Mouse (Mus musculus): ENCODE data around the gene Cenpb. TPM values are rescaled to one million over a fixed set of nuclear protein-coding genes. Genes with fewer than 3 reads are reported as not detected.

Gene Cenpb
- total RNA-seq, 1 experiment, result 38.5 TPM

DNA sequence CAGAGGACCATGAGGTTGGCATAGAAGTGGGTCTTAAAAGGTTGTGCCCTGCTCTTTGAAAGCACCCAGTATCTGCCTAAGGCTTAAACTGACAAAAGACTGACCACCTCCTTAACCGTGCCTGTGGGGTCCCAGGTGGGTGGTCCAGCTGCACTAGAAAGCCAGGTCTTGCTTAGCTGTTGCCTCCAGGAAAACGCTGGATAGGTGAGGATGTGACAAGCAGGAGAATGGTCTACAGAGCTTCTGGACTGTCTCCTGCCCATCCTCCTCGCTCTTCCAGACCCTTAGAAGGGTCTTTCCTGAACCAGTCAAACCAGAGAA lies 7.7 kb upstream of the Cenpb start:
- Histone ChIP-seq H3K9ac (ENCODE audit: insufficient read depth, low read depth, low read length, poor library complexity, severe bottlenecking) (peak overlapping the region; percentile 82), H3K4me1 (ENCODE audit: control insufficient read depth in 2 of 2, insufficient read depth in 2 of 2, low read length in 2 of 2, poor library complexity in 1 of 2) (peaks cover 0 to 13% of the 10 kb centered on the region in 2 experiments; a peak in 3 of 4 replicates), H3K27ac (ENCODE audit: insufficient read depth, low read depth, low read length, poor library complexity, severe bottlenecking) (no peak overlapping the region), H3K9me3 (ENCODE audit: control insufficient read depth, insufficient read depth, low read depth, low read length) (no peaks in the 10 kb centered on the region), H3K4me3 (ENCODE audit: insufficient read depth in 1 of 2, low read depth in 1 of 2, low read length in 2 of 2, poor library complexity in 1 of 2, severe bottlenecking in 1 of 2) (peak overlapping the region; percentile 75 to 90), H3K36me3 (ENCODE audit: control insufficient read depth, insufficient read depth, low read length, poor library complexity, severe bottlenecking) (peaks cover 5% of the 10 kb centered on the region; the same call in 1 of the 2 replicates)
- in situ Hi-C loops (cut with MboI; ENCODE audit: low sequenced_read_pairs in 2 of 2, unreplicated experiment in 2 of 2), result no loop called here
- TF ChIP-seq ZC3H11A (IDR thresholded peaks at IDR 0.05; ENCODE audit: borderline replicate concordance, low read depth, low read length) (no peak), MAFK (IDR thresholded peaks at IDR 0.05; ENCODE audit: insufficient read depth, low read depth, low read length) (no peak), ZNF384 (IDR thresholded peaks at IDR 0.05; ENCODE audit: low read depth, low read length) (no peak), CHD2 (IDR thresholded peaks at IDR 0.05; ENCODE audit: low read depth, low read length) (no peak), HCFC1 (IDR thresholded peaks at IDR 0.05; ENCODE audit: borderline replicate concordance, insufficient read depth, low read length) (no peak)
- DNase-seq (ENCODE audit: low read depth, low spot score), result no peak

- TF ChIP-seq CHD2 (IDR thresholded peaks at IDR 0.05; ENCODE audit: low read depth, low read length) (no peak), ZNF384 (IDR thresholded peaks at IDR 0.05; ENCODE audit: low read depth, low read length) (no peak), HCFC1 (IDR thresholded peaks at IDR 0.05; ENCODE audit: borderline replicate concordance, insufficient read depth, low read length) (no peak), MAFK (IDR thresholded peaks at IDR 0.05; ENCODE audit: insufficient read depth, low read depth, low read length) (no peak), ZC3H11A (IDR thresholded peaks at IDR 0.05; ENCODE audit: borderline replicate concordance, low read depth, low read length) (no peak)
- H3K27ac ChIP-seq (ENCODE audit: insufficient read depth, low read depth, low read length, poor library complexity, severe bottlenecking), result no peak within 1 kb of the TSS
- DNase-seq (ENCODE audit: low read depth, low spot score), result no peak
- H3K4me3 ChIP-seq (ENCODE audit: insufficient read depth in 1 of 2, low read depth in 1 of 2, low read length in 2 of 2, poor library complexity in 1 of 2, severe bottlenecking in 1 of 2), result peak within 1 kb of the TSS; percentile 75 to 90
- H3K9ac ChIP-seq (ENCODE audit: insufficient read depth, low read depth, low read length, poor library complexity, severe bottlenecking), result peak within 1 kb of the TSS; percentile 82
- H3K36me3 ChIP-seq (ENCODE audit: control insufficient read depth, insufficient read depth, low read length, poor library complexity, severe bottlenecking), result peaks cover 5% of the 10 kb centered on the region; the same call in 1 of the 2 replicates
- no peaks in the 10 kb centered on the region for H3K9me3 ChIP-seq (ENCODE audit: control insufficient read depth, insufficient read depth, low read depth, low read length)
- H3K4me1 ChIP-seq (ENCODE audit: control insufficient read depth in 2 of 2, insufficient read depth in 2 of 2, low read length in 2 of 2, poor library complexity in 1 of 2), result peaks cover 0 to 13% of the 10 kb centered on the region in 2 experiments; a peak in 3 of 4 replicates
- in situ Hi-C loops (cut with MboI; ENCODE audit: low sequenced_read_pairs in 2 of 2, unreplicated experiment in 2 of 2), result no loop called here
These were observed 7.1 kb upstream of the Cenpb start, which contains the start of the genes Cdc25b and Spef1 for GRCm38 (mm10) chr2:131186771-131187601. Cdc25b (plus strand) TSS chr2:131186949. Spef1 (minus strand) TSS chr2:131187282.

DNA sequence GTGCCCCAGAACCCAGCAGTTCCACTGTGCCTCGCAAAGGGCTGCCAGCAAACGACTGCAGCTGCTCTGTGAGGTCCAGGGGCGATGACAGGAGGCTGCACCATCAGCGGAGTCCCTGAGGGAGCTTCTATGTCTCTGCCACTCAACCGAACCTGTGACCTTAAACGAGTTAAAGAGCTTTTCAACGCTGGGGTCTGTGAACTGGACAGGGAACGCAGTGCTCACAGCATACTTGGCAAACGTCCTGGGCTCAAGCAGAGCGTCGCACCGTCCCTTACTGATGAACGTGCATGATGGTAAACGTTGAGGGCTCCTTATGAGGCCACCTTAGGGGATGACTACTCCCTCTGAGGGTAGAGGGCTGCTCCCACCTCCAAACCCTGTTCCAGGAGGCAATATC lies 6.5 kb upstream of the Cenpb start:
- no peaks in the 10 kb centered on the region for H3K9me3 ChIP-seq (ENCODE audit: control insufficient read depth, insufficient read depth, low read depth, low read length)
- H3K4me3 ChIP-seq (ENCODE audit: insufficient read depth in 1 of 2, low read depth in 1 of 2, low read length in 2 of 2, poor library complexity in 1 of 2, severe bottlenecking in 1 of 2), result peak overlapping the region; percentile 75 to 90
- peaks cover 0 to 11% of the 10 kb centered on the region in 2 experiments; a peak in 3 of 4 replicates for H3K4me1 ChIP-seq (ENCODE audit: control insufficient read depth in 2 of 2, insufficient read depth in 2 of 2, low read length in 2 of 2, poor library complexity in 1 of 2)
- in situ Hi-C loops (cut with MboI; ENCODE audit: low sequenced_read_pairs in 2 of 2, unreplicated experiment in 2 of 2), result no loop called here
- H3K9ac ChIP-seq (ENCODE audit: insufficient read depth, low read depth, low read length, poor library complexity, severe bottlenecking), result peak overlapping the region; percentile 48
- DNase-seq (ENCODE audit: low read depth, low spot score), result no peak
- no peak overlapping the region for H3K27ac ChIP-seq (ENCODE audit: insufficient read depth, low read depth, low read length, poor library complexity, severe bottlenecking)
- TF ChIP-seq ZC3H11A (IDR thresholded peaks at IDR 0.05; ENCODE audit: borderline replicate concordance, low read depth, low read length) (no peak), CHD2 (IDR thresholded peaks at IDR 0.05; ENCODE audit: low read depth, low read length) (no peak), MAFK (IDR thresholded peaks at IDR 0.05; ENCODE audit: insufficient read depth, low read depth, low read length) (no peak), HCFC1 (IDR thresholded peaks at IDR 0.05; ENCODE audit: borderline replicate concordance, insufficient read depth, low read length) (no peak), ZNF384 (IDR thresholded peaks at IDR 0.05; ENCODE audit: low read depth, low read length) (no peak)
- no peaks in the 10 kb centered on the region for H3K36me3 ChIP-seq (ENCODE audit: control insufficient read depth, insufficient read depth, low read length, poor library complexity, severe bottlenecking)

- TF ChIP-seq ZC3H11A (IDR thresholded peaks at IDR 0.05; ENCODE audit: borderline replicate concordance, low read depth, low read length) (no peak), CHD2 (IDR thresholded peaks at IDR 0.05; ENCODE audit: low read depth, low read length) (no peak), MAFK (IDR thresholded peaks at IDR 0.05; ENCODE audit: insufficient read depth, low read depth, low read length) (no peak), ZNF384 (IDR thresholded peaks at IDR 0.05; ENCODE audit: low read depth, low read length) (no peak), HCFC1 (IDR thresholded peaks at IDR 0.05; ENCODE audit: borderline replicate concordance, insufficient read depth, low read length) (no peak)
- peak overlapping the region; percentile 85 for H3K9ac ChIP-seq (ENCODE audit: insufficient read depth, low read depth, low read length, poor library complexity, severe bottlenecking)
- peak overlapping the region; percentile 75 to 92 for H3K4me3 ChIP-seq (ENCODE audit: insufficient read depth in 1 of 2, low read depth in 1 of 2, low read length in 2 of 2, poor library complexity in 1 of 2, severe bottlenecking in 1 of 2)
- H3K27ac ChIP-seq (ENCODE audit: insufficient read depth, low read depth, low read length, poor library complexity, severe bottlenecking), result no peak overlapping the region
- no peaks in the 10 kb centered on the region for H3K9me3 ChIP-seq (ENCODE audit: control insufficient read depth, insufficient read depth, low read depth, low read length)
- H3K36me3 ChIP-seq (ENCODE audit: control insufficient read depth, insufficient read depth, low read length, poor library complexity, severe bottlenecking), result no peaks in the 10 kb centered on the region; the same call in 1 of the 2 replicates
- in situ Hi-C loops (cut with MboI; ENCODE audit: low sequenced_read_pairs in 2 of 2, unreplicated experiment in 2 of 2), result no loop called here
- H3K4me1 ChIP-seq (ENCODE audit: control insufficient read depth in 2 of 2, insufficient read depth in 2 of 2, low read length in 2 of 2, poor library complexity in 1 of 2), result peaks cover 4 to 23% of the 10 kb centered on the region in 2 experiments
- no peak for DNase-seq (ENCODE audit: low read depth, low spot score)
These were observed 501 bp downstream of the Cenpb start for GRCm38 (mm10) chr2:131179246-131179886.

Data from ES-E14 (cell line).